Mouse (Mus musculus) G1E (cell line): ENCODE measurements around the gene Mettl3. TPM values are rescaled to one million over a fixed set of nuclear protein-coding genes. Genes with fewer than 3 reads are reported as not detected.

Experiments
- ATAC-seq: 2 replicates; pipeline ENCODE4 v1.8.0; 2016; ENCODE audit warnings: mild to moderate bottlenecking; ENCODE audit not compliant: insufficient number of reproducible peaks, poor library complexity, low FRiP score, severe bottlenecking; ENCODE audit errors: extremely low read depth
- DNase-seq: peaks from one replicate; pipeline ENCODE4 v3.0.0; 2012; ENCODE audit warnings: low spot score
- H3K27me3 ChIP-seq: 2 replicates; pipeline ENCODE4 v1.6.1; 2012; ENCODE audit warnings: mild to moderate bottlenecking, low read length, inconsistent platforms; ENCODE audit not compliant: insufficient read depth
- H3K36me3 ChIP-seq: replicated peaks from 2 replicates; pipeline ENCODE3; 2012; ENCODE audit warnings: mild to moderate bottlenecking, inconsistent platforms
- H3K4me1 ChIP-seq: 2 replicates; pipeline ENCODE4 v1.6.1; 2012; ENCODE audit warnings: low read depth, low read length, inconsistent platforms, mixed read lengths; ENCODE audit not compliant: insufficient read depth
- H3K4me3 ChIP-seq: 2 replicates; pipeline ENCODE4 v1.5.1; 2012; ENCODE audit warnings: low read depth, mild to moderate bottlenecking, inconsistent platforms, low read length, moderate library complexity, mixed read lengths
- H3K9me3 ChIP-seq: replicated peaks from 2 replicates; pipeline ENCODE4 v1.6.1; 2012; ENCODE audit warnings: inconsistent platforms
- CTCF ChIP-seq: IDR thresholded peaks from 2 replicates; pipeline ENCODE4 v1.5.1; 2012; ENCODE audit warnings: low read depth, low read length, inconsistent platforms, mixed read lengths
- GATA1 ChIP-seq: IDR thresholded peaks from 2 replicates; pipeline ENCODE4 v1.6.1; 2012; ENCODE audit warnings: borderline replicate concordance, low read length, inconsistent platforms, mixed read lengths
- GATA2 ChIP-seq: IDR thresholded peaks from 2 replicates; pipeline ENCODE4 v1.6.1; 2012; ENCODE audit warnings: low read depth, low read length, inconsistent platforms, borderline replicate concordance
- POLR2AphosphoS5 ChIP-seq: IDR thresholded peaks from 2 replicates; pipeline ENCODE4 v1.6.1; 2012; ENCODE audit warnings: low read depth, low read length, inconsistent platforms; ENCODE audit not compliant: insufficient replicate concordance
- TAL1 ChIP-seq: conservative IDR thresholded peaks from 2 replicates; pipeline ENCODE4 v1.6.1; 2012; ENCODE audit warnings: low read depth, low read length, inconsistent platforms, mixed read lengths
- polyA plus RNA-seq: library from polyadenylated mRNA; stranded (reverse); fragments of >175 nt; gene quantifications from 2 replicates; pipeline ENCODE4 v1.2.3, GENCODE M21; 2012
- total RNA-seq, 2 experiments: library from RNA; stranded (forward) in 1 of 2; stranded (reverse) in 1 of 2; fragments of 200-1000 nt in 1 of 2; fragments of >200 nt in 1 of 2; fragmentation: Nextera tagmentation in 1 of 2; gene quantifications; 2 replicates each; pipeline ENCODE4 v1.2.3; 2014 to 2017

Gene Mettl3
- total and polyA plus RNA-seq, 3 experiments: 16.5 to 98.6 (median 74.2) TPM

GRCm38 (mm10) chr14:52257484-52258213 is 47.3 kb downstream of the Mettl3 start, which contains the start of gene Chd8:
Gene Chd8 (minus strand): TSS chr14:52257780.
- Histone ChIP-seq H3K36me3 (peaks cover 16% of the 10 kb centered on the region), H3K27me3 (no peaks in the 10 kb centered on the region), H3K4me1 (peaks cover 25% of the 10 kb centered on the region), H3K4me3 (peak within 1 kb of the TSS; percentile 93), H3K9me3 (no peaks in the 10 kb centered on the region)
- TF ChIP-seq CTCF (peak; percentile 47), TAL1 (no peak)
- DNase-seq (peak; percentile 90), ATAC-seq (peak; percentile 97)

DNA sequence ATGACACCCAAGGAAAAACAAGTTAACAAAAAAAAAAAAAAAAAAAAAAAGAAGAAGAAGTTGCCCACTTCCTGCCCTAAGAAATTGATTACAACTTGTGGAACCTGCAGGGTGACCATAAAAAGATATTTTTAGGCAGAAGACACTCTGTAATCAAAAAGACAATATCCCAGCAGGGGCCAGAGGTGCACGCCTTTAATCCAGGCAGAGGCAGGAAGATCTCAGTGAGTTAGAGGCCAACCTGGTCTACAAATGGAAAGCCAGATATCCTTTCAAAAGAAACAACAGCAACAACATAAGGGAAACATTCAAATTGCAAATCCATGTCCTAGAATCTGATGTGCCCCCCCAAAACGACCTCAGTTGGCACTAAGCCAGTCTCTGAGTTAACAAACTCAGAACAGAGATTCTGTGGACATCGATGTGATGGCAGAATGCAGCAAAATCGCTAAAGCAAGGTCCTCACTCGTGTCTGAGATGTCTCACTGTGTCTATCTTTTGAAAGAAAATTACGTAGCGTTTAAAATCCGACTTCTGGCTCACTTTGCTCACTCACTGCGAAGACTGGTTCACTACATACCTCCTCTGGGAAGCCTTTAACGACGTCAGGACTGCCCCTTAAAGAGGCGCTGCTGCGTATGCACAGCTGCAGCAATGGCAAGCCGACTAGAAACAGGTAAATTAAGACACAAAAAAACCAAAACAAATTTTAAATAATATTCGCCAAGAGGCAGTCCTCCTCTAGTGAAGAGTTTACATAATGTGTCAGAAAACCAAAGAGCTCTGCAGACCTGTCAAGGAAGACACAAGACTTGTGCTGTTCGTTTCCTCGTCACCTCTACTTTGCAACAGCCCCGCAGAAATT is 48.4 kb downstream of the Mettl3 start:
- H3K9me3 ChIP-seq: no peaks in the 10 kb centered on the region
- no peaks in the 10 kb centered on the region for H3K27me3 ChIP-seq
- peaks cover 25% of the 10 kb centered on the region for H3K4me1 ChIP-seq
- no peak for DNase-seq
- ATAC-seq: no peak
- TF ChIP-seq TAL1: no peak
- TF ChIP-seq GATA1: no peak
- no peak for TF ChIP-seq POLR2AphosphoS5
- no peak for TF ChIP-seq GATA2
- TF ChIP-seq CTCF: no peak
- peak overlapping the region; percentile 93 for H3K4me3 ChIP-seq
- peaks cover 13% of the 10 kb centered on the region for H3K36me3 ChIP-seq

DNA sequence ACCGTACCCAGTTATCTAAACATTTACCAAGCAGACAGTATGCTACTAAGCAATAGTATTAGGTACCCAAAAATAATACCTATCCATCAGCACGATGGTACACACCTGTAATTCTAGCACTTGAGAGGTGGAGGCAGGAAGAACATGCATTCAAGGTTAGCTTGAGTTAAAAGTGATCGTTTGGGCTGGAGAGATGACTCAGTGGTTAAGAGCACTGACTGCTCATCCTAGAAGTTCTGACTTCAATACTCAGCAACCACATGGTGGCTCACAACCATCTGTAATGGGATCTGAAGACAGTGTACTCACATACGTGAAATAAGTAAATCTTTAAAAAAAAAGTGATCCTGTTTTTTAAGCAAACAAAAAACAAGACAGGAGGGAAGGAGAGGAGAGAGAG is 58.8 kb downstream of the Mettl3 start:
- H3K4me3 ChIP-seq: no peak overlapping the region
- H3K9me3 ChIP-seq: no peaks in the 10 kb centered on the region
- no peak for ATAC-seq
- H3K27me3 ChIP-seq: no peaks in the 10 kb centered on the region
- TF ChIP-seq POLR2AphosphoS5 (no peak), GATA1 (no peak), TAL1 (no peak), GATA2 (no peak), CTCF (no peak)
- H3K4me1 ChIP-seq: peaks cover 39% of the 10 kb centered on the region
- DNase-seq: no peak
- peaks cover 9% of the 10 kb centered on the region for H3K36me3 ChIP-seq

Other genes with a start within 250 kb of the Mettl3 start
- 459 and 507 TPM in 2 replicates for gene Hnrnpc, start 201.1 kb downstream of the Mettl3 start, total RNA-seq (2014; fragmentation: Nextera tagmentation)
- gene Hnrnpc, start 201.1 kb downstream of the Mettl3 start, total RNA-seq (2017): 383 and 544 TPM in 2 replicates
- 28.6 and 38.0 TPM in 2 replicates for gene Hnrnpc, start 201.1 kb downstream of the Mettl3 start, polyA plus RNA-seq
- gene Rpgrip1, start 194.4 kb downstream of the Mettl3 start, total RNA-seq (2014; fragmentation: Nextera tagmentation): 0.30 TPM in 1 of 2 replicates, not detected in the other
- 1.8 and 3.1 TPM in 2 replicates for gene Rpgrip1, start 194.4 kb downstream of the Mettl3 start, total RNA-seq (2017)
- gene Rpgrip1, start 194.4 kb downstream of the Mettl3 start, polyA plus RNA-seq: 0.17 and 0.28 TPM in 2 replicates
- gene Supt16, start 107.7 kb downstream of the Mettl3 start, total RNA-seq (2014; fragmentation: Nextera tagmentation): 173 and 179 TPM in 2 replicates
- gene Supt16, start 107.7 kb downstream of the Mettl3 start, total RNA-seq (2017): 189 and 225 TPM in 2 replicates
- 37.1 and 44.7 TPM in 2 replicates for gene Supt16, start 107.7 kb downstream of the Mettl3 start, polyA plus RNA-seq
- gene Chd8, start 47.3 kb downstream of the Mettl3 start, total RNA-seq (2014; fragmentation: Nextera tagmentation): 222 and 247 TPM in 2 replicates
- gene Chd8, start 47.3 kb downstream of the Mettl3 start, total RNA-seq (2017): 57.6 and 78.7 TPM in 2 replicates
- 16.0 and 22.6 TPM in 2 replicates for gene Chd8, start 47.3 kb downstream of the Mettl3 start, polyA plus RNA-seq
- 42.4 and 49.2 TPM in 2 replicates for gene Tox4, start 26.0 kb downstream of the Mettl3 start, total RNA-seq (2014; fragmentation: Nextera tagmentation)
- gene Tox4, start 26.0 kb downstream of the Mettl3 start, total RNA-seq (2017): 42.9 and 43.0 TPM in 2 replicates
- gene Tox4, start 26.0 kb downstream of the Mettl3 start, polyA plus RNA-seq: 33.1 and 37.2 TPM in 2 replicates
- gene Rab2b, start 25.6 kb downstream of the Mettl3 start, total RNA-seq (2014; fragmentation: Nextera tagmentation): 31.2 and 33.2 TPM in 2 replicates
- 13.8 and 14.9 TPM in 2 replicates for gene Rab2b, start 25.6 kb downstream of the Mettl3 start, total RNA-seq (2017)
- 0.62 and 0.91 TPM in 2 replicates for gene Rab2b, start 25.6 kb downstream of the Mettl3 start, polyA plus RNA-seq
- 7.8 TPM in 2 replicates for gene Sall2, start 23.6 kb upstream of the Mettl3 start, total RNA-seq (2014; fragmentation: Nextera tagmentation)
- 2.3 and 2.8 TPM in 2 replicates for gene Sall2, start 23.6 kb upstream of the Mettl3 start, total RNA-seq (2017)
- gene Sall2, start 23.6 kb upstream of the Mettl3 start, polyA plus RNA-seq: 4.7 and 5.2 TPM in 2 replicates
- not detected in 2 replicates for gene Olfr1513, start 51.3 kb upstream of the Mettl3 start, total RNA-seq (2014; fragmentation: Nextera tagmentation)
- 0.05 and 0.06 TPM in 2 replicates for gene Olfr1513, start 51.3 kb upstream of the Mettl3 start, total RNA-seq (2017)
- not detected in 2 replicates for gene Olfr1513, start 51.3 kb upstream of the Mettl3 start, polyA plus RNA-seq
- not detected in 2 replicates for gene Olfr1512, start 74.0 kb upstream of the Mettl3 start, total RNA-seq (2014; fragmentation: Nextera tagmentation)
- gene Olfr1512, start 74.0 kb upstream of the Mettl3 start, total RNA-seq (2017): 0.22 TPM in 1 of 2 replicates, not detected in the other
- not detected in 2 replicates for gene Olfr1512, start 74.0 kb upstream of the Mettl3 start, polyA plus RNA-seq
- gene Olfr1511, start 92.3 kb upstream of the Mettl3 start, total RNA-seq (2014; fragmentation: Nextera tagmentation): not detected in 2 replicates
- gene Olfr1511, start 92.3 kb upstream of the Mettl3 start, total RNA-seq (2017): not detected in 2 replicates
- gene Olfr1511, start 92.3 kb upstream of the Mettl3 start, polyA plus RNA-seq: not detected in 2 replicates
- gene Olfr1510, start 109.2 kb upstream of the Mettl3 start, total RNA-seq (2014; fragmentation: Nextera tagmentation): not detected in 2 replicates
- 0.23 and 0.27 TPM in 2 replicates for gene Olfr1510, start 109.2 kb upstream of the Mettl3 start, total RNA-seq (2017)
- not detected in 2 replicates for gene Olfr1510, start 109.2 kb upstream of the Mettl3 start, polyA plus RNA-seq
- gene Olfr1509, start 137.9 kb upstream of the Mettl3 start, total RNA-seq (2014; fragmentation: Nextera tagmentation): not detected in 2 replicates
- 0.17 and 0.87 TPM in 2 replicates for gene Olfr1509, start 137.9 kb upstream of the Mettl3 start, total RNA-seq (2017)
- gene Olfr1509, start 137.9 kb upstream of the Mettl3 start, polyA plus RNA-seq: not detected in 2 replicates
- not detected in 2 replicates for gene Olfr1508, start 162.4 kb upstream of the Mettl3 start, total RNA-seq (2014; fragmentation: Nextera tagmentation)
- 0.06 and 0.27 TPM in 2 replicates for gene Olfr1508, start 162.4 kb upstream of the Mettl3 start, total RNA-seq (2017)
- gene Olfr1508, start 162.4 kb upstream of the Mettl3 start, polyA plus RNA-seq: not detected in 2 replicates
- not detected in 2 replicates for gene Olfr1507, start 190.6 kb upstream of the Mettl3 start, total RNA-seq (2014; fragmentation: Nextera tagmentation)
- gene Olfr1507, start 190.6 kb upstream of the Mettl3 start, total RNA-seq (2017): 0.16 and 0.35 TPM in 2 replicates
- gene Olfr1507, start 190.6 kb upstream of the Mettl3 start, polyA plus RNA-seq: not detected in 2 replicates